Mouse (Mus musculus) B cell, adult 67 days (primary cell): ENCODE results near the gene Hpd. TPM values are rescaled to one million over a fixed set of nuclear protein-coding genes. Genes with fewer than 3 reads are reported as not detected.

Source experiments
- total RNA-seq, 2 experiments: library from RNA; stranded (reverse); gene quantifications; 4 replicates each; pipeline ENCODE4 v1.2.4; 2023

Hpd gene
- total RNA-seq = not detected

DNA sequence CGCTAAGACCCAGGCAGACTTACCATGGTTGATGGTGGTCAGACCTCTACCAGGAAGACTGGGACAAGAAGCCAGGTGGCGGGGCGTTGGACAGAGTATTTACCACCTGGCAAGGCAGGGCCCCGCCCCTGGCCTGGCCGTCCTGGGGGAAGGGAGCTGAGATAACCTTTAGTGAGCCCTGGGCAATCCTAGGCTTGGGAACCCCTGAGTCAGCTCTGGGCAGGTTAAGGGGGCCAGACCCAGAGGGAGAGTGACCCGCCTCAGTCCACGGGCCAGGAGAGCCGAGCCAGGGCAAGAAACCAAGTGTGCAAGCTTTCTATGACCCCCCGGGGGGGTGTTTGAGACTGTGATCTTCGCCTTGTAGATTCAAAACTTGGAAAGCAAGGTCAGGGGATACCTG is at the start of gene Hpd:
Hpd (minus strand) TSS at position 77 of the 400 bp plus-strand sequence.

GRCm38 (mm10) chr5:123169284-123169683 is 13.2 kb downstream of the Hpd start, which contains the start of gene Psmd9:
Gene Psmd9, plus strand, starts transcription at chr5:123169413.

GRCm38 (mm10) chr5:123142161-123143157 is 40.1 kb downstream of the Hpd start, which contains the start of gene Setd1b:
Gene Setd1b, plus strand, starts transcription at chr5:123142193.

DNA sequence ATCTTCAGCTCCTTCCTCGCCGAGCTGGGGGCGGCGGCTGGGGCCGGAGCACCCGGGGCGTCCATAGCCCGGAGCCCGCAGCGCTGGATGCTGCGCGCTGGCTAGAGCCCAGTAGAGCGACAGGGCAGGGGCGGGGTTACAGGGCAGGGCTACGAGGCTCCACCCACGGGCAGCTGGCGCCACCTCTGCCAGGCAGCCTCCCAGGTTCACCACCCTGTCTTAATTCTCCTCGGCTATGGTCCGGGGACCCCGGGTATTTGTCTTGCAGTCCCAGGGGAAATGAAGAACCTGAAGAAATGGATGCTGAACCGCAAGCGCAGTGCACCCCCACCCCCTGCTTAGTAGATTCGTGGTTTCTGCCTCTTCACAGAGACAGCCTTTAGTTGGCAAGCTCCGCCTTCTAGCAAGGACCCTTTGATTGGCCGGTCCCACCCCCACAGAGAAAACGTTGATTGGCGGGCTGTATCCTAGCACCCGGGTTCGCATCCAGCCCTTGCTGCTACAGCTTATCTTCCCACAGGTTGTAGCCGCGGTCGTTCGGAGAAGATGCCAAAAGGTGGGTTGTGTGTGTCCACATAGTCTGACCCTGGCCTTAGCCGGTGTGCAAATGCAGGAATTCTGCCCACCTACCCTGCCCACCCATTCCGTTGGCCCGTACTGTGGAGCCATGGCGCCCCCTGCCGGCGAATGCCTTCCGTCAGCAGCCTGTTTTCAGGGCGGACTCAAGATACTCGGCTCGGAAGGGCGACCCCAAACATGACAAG is 50.0 kb downstream of the Hpd start, which contains the start of gene Rhof:
Rhof (minus strand) TSS at position 385 of the 764 bp plus-strand sequence.

Other genes with a start within 250 kb of the Hpd start
- gene Kdm2b, start 192.9 kb downstream of the Hpd start, total RNA-seq = 10 to 100 TPM; 66.6 to 71.2 TPM
- 10 to 100 TPM; 38.4 to 44.8 TPM for gene Orai1, start 167.7 kb downstream of the Hpd start, total RNA-seq
- gene Morn3, start 135.7 kb downstream of the Hpd start, total RNA-seq = not detected
- 1 to 10 TPM; 5.9 to 8.0 TPM for gene Tmem120b, start 114.3 kb downstream of the Hpd start, total RNA-seq
- gene Rhof, start 50.0 kb downstream of the Hpd start, total RNA-seq = 100 to 1,000 TPM in 1 of 2 experiments, 10 to 100 TPM in 1; 95.6 to 115 TPM
- 10 to 100 TPM; 83.5 to 88.8 TPM for gene Setd1b, start 40.5 kb downstream of the Hpd start, total RNA-seq
- 10 to 100 TPM; 25.8 to 28.0 TPM for gene Psmd9, start 13.3 kb downstream of the Hpd start, total RNA-seq
- 1 to 10 TPM; 2.4 to 2.5 TPM for gene Wdr66, start 69.4 kb upstream of the Hpd start, total RNA-seq
- gene Bcl7a, start 161.1 kb upstream of the Hpd start, total RNA-seq = 10 to 100 TPM; 59.8 to 62.5 TPM
- gene Mlxip, start 212.1 kb upstream of the Hpd start, total RNA-seq = 100 to 1,000 TPM; 118 to 151 TPM